Mouse (Mus musculus) limb, embryonic 11.5 days (tissue): ENCODE data around the gene Sfrp5. TPM values are rescaled to one million over a fixed set of nuclear protein-coding genes. Genes with fewer than 3 reads are reported as not detected.

Experiments
- ATAC-seq: fragments of 200-750 bp; cut with Nextera tagmentation; 2 replicates; pipeline ENCODE4 v1.8.0; 2017; ENCODE audit warnings: low read depth; ENCODE audit not compliant: insufficient number of reproducible peaks, low FRiP score, low TSS enrichment
- DNase-seq: peaks from one replicate; pipeline ENCODE4 v3.0.0-alpha.2; 2015; ENCODE audit warnings: low spot score
- H3K27ac ChIP-seq: fragments of 300-500 bp; sonication (generic); replicated peaks from 2 replicates; pipeline ENCODE4 v1.5.1; 2014; ENCODE audit warnings: low read depth, mild to moderate bottlenecking, low read length
- H3K27me3 ChIP-seq: fragments of 300-500 bp; sonication (generic); 2 replicates; pipeline ENCODE4 v1.6.1; 2014; ENCODE audit warnings: mild to moderate bottlenecking, low read length, mixed read lengths; ENCODE audit not compliant: control insufficient read depth, insufficient read depth
- H3K36me3 ChIP-seq: fragments of 300-500 bp; sonication (generic); 2 replicates; pipeline ENCODE4 v1.6.1; 2014; ENCODE audit warnings: mild to moderate bottlenecking, low read length, moderate library complexity, mixed read lengths; ENCODE audit not compliant: control insufficient read depth, insufficient read depth
- H3K4me1 ChIP-seq: fragments of 300-500 bp; sonication (generic); 2 replicates; pipeline ENCODE4 v1.6.1; 2014; ENCODE audit warnings: low read length, mixed read lengths; ENCODE audit not compliant: control insufficient read depth, insufficient read depth
- H3K4me2 ChIP-seq: fragments of 300-500 bp; sonication (generic); 2 replicates; pipeline ENCODE4 v1.6.1; 2014; ENCODE audit warnings: low read depth, mild to moderate bottlenecking, moderate library complexity; ENCODE audit not compliant: severe bottlenecking
- H3K4me3 ChIP-seq: fragments of 300-500 bp; sonication (generic); 2 replicates; pipeline ENCODE4 v1.5.1; 2014; ENCODE audit warnings: low read depth, low read length
- H3K9ac ChIP-seq: fragments of 300-500 bp; sonication (generic); 2 replicates; pipeline ENCODE4 v1.6.1; 2014; ENCODE audit warnings: mild to moderate bottlenecking, low read length
- H3K9me3 ChIP-seq: fragments of 300-500 bp; sonication (generic); 2 replicates; pipeline ENCODE4 v1.6.1; 2016; ENCODE audit warnings: low read length; ENCODE audit not compliant: control insufficient read depth
- WGBS: fragments of 180-500 bp; shearing (Covaris S2); extraction: QIAGEN DNeasy Blood & Tissue Kit; methylation state at CpG from one replicate; pipeline ENCODE4 v1.1.7; 2014; 5-methylcytosine and 5-hydroxymethylcytosine counted together
- polyA plus RNA-seq: library from polyadenylated mRNA; unstranded; fragments of >200 nt; fragmentation: Nextera tagmentation; extraction: Ambion mirVana; gene quantifications from 2 replicates; pipeline ENCODE4 v1.2.1, GENCODE M21; 2014

Gene Sfrp5
- polyA plus RNA-seq, 1 experiment from 2014 or later = 0.25 TPM

GRCm38 (mm10) chr19:42209976-42210375 is 7.9 kb upstream of the Sfrp5 start:
- H3K36me3 ChIP-seq = no peaks in the 10 kb centered on the region
- H3K27me3 ChIP-seq = no peaks in the 10 kb centered on the region; the same call in 1 of the 2 replicates
- H3K27ac ChIP-seq = no peak overlapping the region
- ATAC-seq (no peak), DNase-seq (no peak)
- no peaks in the 10 kb centered on the region for H3K4me1 ChIP-seq
- no peak overlapping the region for H3K4me2 ChIP-seq
- no peaks in the 10 kb centered on the region for H3K9me3 ChIP-seq
- H3K4me3 ChIP-seq = no peak overlapping the region
- WGBS = 67% methylated on average over 6 of the region's 6 CpGs
- no peak overlapping the region for H3K9ac ChIP-seq

GRCm38 (mm10) chr19:42209485-42209884 is 7.4 kb upstream of the Sfrp5 start:
- H3K27me3 ChIP-seq = no peaks in the 10 kb centered on the region; the same call in 1 of the 2 replicates
- DNase-seq (no peak), ATAC-seq (no peak)
- H3K4me2 ChIP-seq = no peak overlapping the region
- no peaks in the 10 kb centered on the region for H3K4me1 ChIP-seq
- 63% methylated on average over 7 of the region's 7 CpGs for WGBS
- H3K9ac ChIP-seq = no peak overlapping the region
- H3K27ac ChIP-seq = no peak overlapping the region
- H3K9me3 ChIP-seq = no peaks in the 10 kb centered on the region
- no peak overlapping the region for H3K4me3 ChIP-seq
- no peaks in the 10 kb centered on the region for H3K36me3 ChIP-seq

- no peaks in the 10 kb centered on the region for H3K9me3 ChIP-seq
- no peak overlapping the region for H3K9ac ChIP-seq
- H3K27me3 ChIP-seq = peaks cover 36% of the 10 kb centered on the region
- peaks cover 8% of the 10 kb centered on the region; the same call in 1 of the 2 replicates for H3K4me1 ChIP-seq
- DNase-seq = peak; percentile 55
- no peak overlapping the region for H3K27ac ChIP-seq
- H3K4me3 ChIP-seq = no peak overlapping the region
- no peak overlapping the region for H3K4me2 ChIP-seq
- no peak for ATAC-seq
- WGBS = 30% methylated on average over 8 of the region's 8 CpGs
- no peaks in the 10 kb centered on the region for H3K36me3 ChIP-seq
Measured at GRCm38 (mm10) chr19:42205201-42205600, 3.1 kb upstream of the Sfrp5 start.

GRCm38 (mm10) chr19:42204306-42204705 is 2.3 kb upstream of the Sfrp5 start:
- WGBS = 77% methylated on average over 4 of the region's 4 CpGs
- no peaks in the 10 kb centered on the region for H3K36me3 ChIP-seq
- H3K9ac ChIP-seq = no peak overlapping the region
- H3K27me3 ChIP-seq = peaks cover 45% of the 10 kb centered on the region
- no peak for ATAC-seq
- H3K27ac ChIP-seq = no peak overlapping the region
- no peaks in the 10 kb centered on the region for H3K9me3 ChIP-seq
- no peak overlapping the region for H3K4me2 ChIP-seq
- no peak overlapping the region for H3K4me3 ChIP-seq
- H3K4me1 ChIP-seq = peaks cover 8% of the 10 kb centered on the region; the same call in 1 of the 2 replicates
- no peak for DNase-seq

- H3K36me3 ChIP-seq = no peaks in the 10 kb centered on the region
- DNase-seq (peak; percentile 25), ATAC-seq (no peak)
- no peak overlapping the region for H3K9ac ChIP-seq
- H3K4me1 ChIP-seq = peaks cover 8% of the 10 kb centered on the region; the same call in 1 of the 2 replicates
- no peak overlapping the region for H3K4me2 ChIP-seq
- H3K4me3 ChIP-seq = no peak overlapping the region
- H3K27me3 ChIP-seq = peaks cover 58% of the 10 kb centered on the region
- no peak overlapping the region for H3K27ac ChIP-seq
- H3K9me3 ChIP-seq = no peaks in the 10 kb centered on the region
- 41% methylated on average over 8 of the region's 8 CpGs for WGBS
Measured at GRCm38 (mm10) chr19:42202467-42202866, 415 bp upstream of the Sfrp5 start.

GRCm38 (mm10) chr19:42198026-42198425 is 4.0 kb downstream of the Sfrp5 start:
- Histone ChIP-seq H3K27me3 (peaks cover 49% of the 10 kb centered on the region), H3K4me2 (no peak overlapping the region), H3K27ac (no peak overlapping the region), H3K9me3 (no peaks in the 10 kb centered on the region), H3K36me3 (no peaks in the 10 kb centered on the region), H3K4me3 (no peak overlapping the region), H3K4me1 (peaks cover 8% of the 10 kb centered on the region; the same call in 1 of the 2 replicates), H3K9ac (no peak overlapping the region)
- DNase-seq = no peak
- 56% methylated on average over 11 of the region's 11 CpGs for WGBS
- no peak for ATAC-seq

- 73% methylated on average over 4 of the region's 4 CpGs for WGBS
- Histone ChIP-seq H3K4me1 (peaks cover 5% of the 10 kb centered on the region; the same call in 1 of the 2 replicates), H3K27me3 (peaks cover 40% of the 10 kb centered on the region), H3K4me2 (no peak overlapping the region), H3K36me3 (no peaks in the 10 kb centered on the region), H3K9ac (no peak overlapping the region), H3K27ac (no peak overlapping the region), H3K9me3 (no peaks in the 10 kb centered on the region), H3K4me3 (no peak overlapping the region)
- ATAC-seq = no peak
- DNase-seq = no peak
Measured at GRCm38 (mm10) chr19:42197066-42197465, 5.0 kb downstream of the Sfrp5 start.

GRCm38 (mm10) chr19:42196378-42196777 is 5.7 kb downstream of the Sfrp5 start:
- Histone ChIP-seq H3K9me3 (no peaks in the 10 kb centered on the region), H3K4me2 (no peak overlapping the region), H3K4me1 (no peaks in the 10 kb centered on the region), H3K9ac (no peak overlapping the region), H3K27me3 (peaks cover 33% of the 10 kb centered on the region), H3K36me3 (no peaks in the 10 kb centered on the region), H3K4me3 (no peak overlapping the region), H3K27ac (no peak overlapping the region)
- no peak for DNase-seq
- ATAC-seq = no peak
- WGBS = 83% methylated on average over 4 of the region's 4 CpGs

- Histone ChIP-seq H3K4me2 (no peak overlapping the region), H3K9ac (no peak overlapping the region), H3K9me3 (no peaks in the 10 kb centered on the region), H3K36me3 (peaks cover 2% of the 10 kb centered on the region; the same call in 1 of the 2 replicates), H3K4me3 (no peak overlapping the region), H3K4me1 (no peaks in the 10 kb centered on the region), H3K27me3 (peaks cover 3% of the 10 kb centered on the region; the same call in 1 of the 2 replicates), H3K27ac (no peak overlapping the region)
- WGBS = 75% methylated on average over 2 of the region's 2 CpGs
- ATAC-seq (no peak), DNase-seq (no peak)
Measured at GRCm38 (mm10) chr19:42193311-42193710, 8.7 kb downstream of the Sfrp5 start.
